Mouse (Mus musculus) stomach, adult 2 months (tissue): ENCODE data around the gene Coq8a. TPM values are rescaled to one million over a fixed set of nuclear protein-coding genes. Genes with fewer than 3 reads are reported as not detected.

Experiments used
- polyA plus RNA-seq: library from polyadenylated mRNA; depleted of rRNA; stranded (reverse); fragments of >200 nt; gene quantifications from 2 replicates; pipeline ENCODE4 v1.2.3, GENCODE M21; 2012; rRNA removed

Coq8a gene
- polyA plus RNA-seq, result 9.2 and 16.6 TPM in 2 replicates

DNA sequence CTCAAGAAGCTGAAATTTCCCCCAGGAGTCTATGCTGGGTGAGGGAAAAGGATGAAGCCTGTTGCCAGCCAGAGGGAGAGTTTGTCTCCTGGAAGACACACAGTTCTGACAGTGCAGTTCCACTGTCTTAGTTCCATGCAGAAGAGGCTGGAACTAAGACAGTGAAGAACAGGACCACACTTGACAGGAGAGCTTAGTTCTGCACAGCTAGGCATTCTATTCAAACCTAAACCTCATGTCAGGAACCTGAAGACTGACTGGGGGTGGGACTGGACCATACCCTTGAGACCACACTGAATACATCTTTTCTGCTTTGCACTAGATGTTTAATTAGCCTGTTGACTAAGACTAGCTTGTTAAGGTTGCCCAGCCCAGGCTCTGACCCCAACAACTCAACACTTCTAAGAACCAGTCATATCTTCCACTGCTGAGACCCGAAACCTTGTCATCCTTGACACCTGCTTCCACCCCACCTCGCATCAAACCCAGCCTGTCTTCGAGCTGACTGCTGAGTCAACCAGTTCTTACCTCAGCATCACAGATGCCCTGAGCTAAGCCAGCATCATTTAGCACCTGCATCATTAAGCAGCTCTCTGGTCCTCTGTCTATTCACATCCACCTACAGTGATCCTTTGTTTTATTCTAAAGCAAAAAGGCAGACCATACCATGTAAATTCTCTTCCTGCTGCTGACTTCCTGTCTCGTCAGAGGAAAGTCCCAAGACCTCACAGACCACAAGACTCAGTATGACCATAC lies at the start of gene Coq8a:
Coq8a (minus strand) TSS at position 644 of the 756 bp plus-strand sequence.

Other genes with a start within 250 kb of the Coq8a start
- 6.8 and 7.4 TPM in 2 replicates for gene Cdc42bpa, start 239.1 kb downstream of the Coq8a start, polyA plus RNA-seq
- gene Psen2, start 63.8 kb upstream of the Coq8a start, polyA plus RNA-seq, result 23.1 and 31.4 TPM in 2 replicates
- 5.3 and 6.0 TPM in 2 replicates for gene Itpkb, start 130.9 kb upstream of the Coq8a start, polyA plus RNA-seq